Mouse (Mus musculus) neural tube, embryonic 15.5 days (tissue): ENCODE results near the gene Clptm1. TPM values are rescaled to one million over a fixed set of nuclear protein-coding genes. Genes with fewer than 3 reads are reported as not detected.
"Not testable (repeated sequence)": the region's sequence is repeated elsewhere in the genome, so short reads cannot be mapped to it uniquely, and the experiment has no call there.

ENCODE experiments used
- ATAC-seq: fragments of 200-750 bp; cut with Nextera tagmentation; 2 replicates; pipeline ENCODE4 v1.8.0; 2017; ENCODE audit warnings: mild to moderate bottlenecking, moderate TSS enrichment, moderate library complexity; ENCODE audit not compliant: low FRiP score
- H3K27ac ChIP-seq: fragments of 300-500 bp; sonication (generic); replicated peaks from 2 replicates; pipeline ENCODE4 v1.5.1; 2015; ENCODE audit warnings: mild to moderate bottlenecking, inconsistent platforms
- H3K27me3 ChIP-seq: fragments of 300-500 bp; sonication (generic); replicated peaks from 2 replicates; pipeline ENCODE4 v1.6.1; 2015; ENCODE audit warnings: inconsistent platforms
- H3K36me3 ChIP-seq: fragments of 300-500 bp; sonication (generic); 2 replicates; pipeline ENCODE4 v1.6.1; 2015; ENCODE audit warnings: inconsistent platforms
- H3K4me1 ChIP-seq: fragments of 300-500 bp; sonication (generic); 2 replicates; pipeline ENCODE4 v1.6.1; 2015; ENCODE audit warnings: inconsistent platforms
- H3K4me2 ChIP-seq: fragments of 300-500 bp; sonication (generic); 2 replicates; pipeline ENCODE4 v1.6.1; 2015; ENCODE audit warnings: inconsistent platforms, mild to moderate bottlenecking, moderate library complexity
- H3K4me3 ChIP-seq: fragments of 300-500 bp; sonication (generic); replicated peaks from 2 replicates; pipeline ENCODE4 v1.5.1; 2015; ENCODE audit warnings: mild to moderate bottlenecking, inconsistent platforms
- H3K9ac ChIP-seq: fragments of 300-500 bp; sonication (generic); replicated peaks from 2 replicates; pipeline ENCODE4 v1.6.1; 2015; ENCODE audit warnings: mild to moderate bottlenecking, inconsistent platforms
- H3K9me3 ChIP-seq: fragments of 300-500 bp; sonication (generic); replicated peaks from 2 replicates; pipeline ENCODE4 v1.6.1; 2016; ENCODE audit warnings: inconsistent platforms
- WGBS: fragments of 180-500 bp; shearing (Covaris S2); methylation state at CpG from one replicate; pipeline ENCODE4 v1.1.7; 2015; ENCODE audit warnings: mixed read lengths; 5-methylcytosine and 5-hydroxymethylcytosine counted together
- polyA plus RNA-seq: library from polyadenylated mRNA; unstranded; fragments of >200 nt; fragmentation: Nextera tagmentation; extraction: Ambion mirVana; gene quantifications from 2 replicates; pipeline ENCODE4 v1.2.1, GENCODE M21; 2015

Gene Clptm1
- polyA plus RNA-seq, 1 experiment from 2014 or later, result 140 TPM

DNA sequence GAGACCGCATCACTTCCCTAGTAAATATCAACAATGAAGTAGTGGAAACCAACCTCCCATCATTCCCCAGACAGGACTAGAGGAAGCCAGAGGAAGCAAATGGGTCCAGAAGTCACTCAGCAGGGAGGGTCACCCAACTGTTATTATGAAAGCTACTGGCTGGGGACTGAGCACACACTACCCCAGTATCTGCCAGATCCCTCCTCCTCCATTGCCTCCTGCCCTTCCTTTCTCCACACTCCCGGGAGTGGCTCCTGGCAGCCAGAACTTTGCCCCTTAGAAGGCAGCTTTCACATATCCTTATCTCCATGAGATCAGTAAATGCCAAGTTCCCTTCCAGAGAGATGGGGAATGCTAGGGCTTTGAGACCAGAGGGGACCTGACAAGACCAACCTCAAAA, 41.4 kb downstream of the Clptm1 start:
- 0 out of 2 replicates have a peak, but pooled peaks cover 14% of the 10 kb centered on the region for H3K27me3 ChIP-seq
- no peak overlapping the region for H3K9ac ChIP-seq
- H3K4me1 ChIP-seq, result peaks cover 12% of the 10 kb centered on the region
- no peak overlapping the region for H3K4me2 ChIP-seq
- H3K27ac ChIP-seq, result no peak overlapping the region
- H3K36me3 ChIP-seq, result no peaks in the 10 kb centered on the region
- H3K4me3 ChIP-seq, result no peak overlapping the region
- WGBS, result 79% methylated on average over 2 of the region's 2 CpGs
- ATAC-seq, result no peak
- no peaks in the 10 kb centered on the region for H3K9me3 ChIP-seq

DNA sequence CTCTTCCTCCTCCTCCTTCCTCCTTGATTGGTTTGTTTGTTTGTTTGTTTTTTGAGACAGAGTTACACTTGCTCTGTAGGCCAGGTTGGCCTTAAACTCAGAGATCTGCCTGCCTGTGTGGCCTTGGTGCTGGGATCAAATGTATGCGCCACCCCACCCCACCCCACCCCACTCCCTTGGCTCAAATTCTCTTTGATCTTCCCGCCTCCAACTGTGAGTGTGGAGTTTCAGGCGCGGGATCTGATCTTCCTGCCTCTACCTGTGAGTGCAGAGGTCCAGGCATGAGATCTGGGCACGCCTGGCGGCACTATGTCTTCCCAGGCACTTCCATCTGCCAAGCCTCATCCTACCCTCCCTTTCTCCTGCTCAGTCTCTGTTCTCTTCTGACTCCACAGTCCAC, 42.6 kb downstream of the Clptm1 start:
- H3K9me3 ChIP-seq, result no peaks in the 10 kb centered on the region
- no peaks in the 10 kb centered on the region for H3K36me3 ChIP-seq
- WGBS, result 37% methylated on average over 6 of the region's 6 CpGs
- H3K4me2 ChIP-seq, result no peak overlapping the region
- 0 out of 2 replicates have a peak, but pooled peaks cover 14% of the 10 kb centered on the region for H3K27me3 ChIP-seq
- peaks cover 7% of the 10 kb centered on the region for H3K4me1 ChIP-seq
- H3K27ac ChIP-seq, result no peak overlapping the region
- ATAC-seq, result no peak
- no peak overlapping the region for H3K9ac ChIP-seq
- H3K4me3 ChIP-seq, result no peak overlapping the region

DNA sequence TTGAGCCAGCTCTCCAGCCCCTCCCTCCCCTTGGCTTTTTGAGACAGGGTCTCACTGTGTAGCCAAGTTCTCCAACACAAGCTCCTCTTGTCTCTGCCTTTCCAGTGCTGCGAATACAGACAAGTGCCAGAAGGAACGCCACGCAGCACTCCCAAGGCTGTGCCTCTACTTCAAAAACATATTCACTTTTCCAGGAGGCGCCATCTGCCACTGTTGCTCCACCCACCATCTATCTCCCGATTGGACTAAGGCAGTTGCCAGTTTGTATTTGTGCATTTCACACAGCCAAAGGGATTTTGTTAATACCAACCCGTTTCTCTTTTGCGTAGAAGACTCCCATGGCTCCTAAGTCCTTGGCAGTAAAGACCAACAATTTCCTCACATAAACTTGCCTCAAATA, 44.0 kb downstream of the Clptm1 start:
- H3K27ac ChIP-seq, result no peak overlapping the region
- 0 out of 2 replicates have a peak, but pooled peaks cover 12% of the 10 kb centered on the region for H3K27me3 ChIP-seq
- no peak overlapping the region for H3K4me2 ChIP-seq
- no peak overlapping the region for H3K9ac ChIP-seq
- 85% methylated on average over 7 of the region's 7 CpGs for WGBS
- no peaks in the 10 kb centered on the region for H3K36me3 ChIP-seq
- H3K4me1 ChIP-seq, result peaks cover 7% of the 10 kb centered on the region
- no peak overlapping the region for H3K4me3 ChIP-seq
- no peaks in the 10 kb centered on the region for H3K9me3 ChIP-seq
- no peak for ATAC-seq

DNA sequence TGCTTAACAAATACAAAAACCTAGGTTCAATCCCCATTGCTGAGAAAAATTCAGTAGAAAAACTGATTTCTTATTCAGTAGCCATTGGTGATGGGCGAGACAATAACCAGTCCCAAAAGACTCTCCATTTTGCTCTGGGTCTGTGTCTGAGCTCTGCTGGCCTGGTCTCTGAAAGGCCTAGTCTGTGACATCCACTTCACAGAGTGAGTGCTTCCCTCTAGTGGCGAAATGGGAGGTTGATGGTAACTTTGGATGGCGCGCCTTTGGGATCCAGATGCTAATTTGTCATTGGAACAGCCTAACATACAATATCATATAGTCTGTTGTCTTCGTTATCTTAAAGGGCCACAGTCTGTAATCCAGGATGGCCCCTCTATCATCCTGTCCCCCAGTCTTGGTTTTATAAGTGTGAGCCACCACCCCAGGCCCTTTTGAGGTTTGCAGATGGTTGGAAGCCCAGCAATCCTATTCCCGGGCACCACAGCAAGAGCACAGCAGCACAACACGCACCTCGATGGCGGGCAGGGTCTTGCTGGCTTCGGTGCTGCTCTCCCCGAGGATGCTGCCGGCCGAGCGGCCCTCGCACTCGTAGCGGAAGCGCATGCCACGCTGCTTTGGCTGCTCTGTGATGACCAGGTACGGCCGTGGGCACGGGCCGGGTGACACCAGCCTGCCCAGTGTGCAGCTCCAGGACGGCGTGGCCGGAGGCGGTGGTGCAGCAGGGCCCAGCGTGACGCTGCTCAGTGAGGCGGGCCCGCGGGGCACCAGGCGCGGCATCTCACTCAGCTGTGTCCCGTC, 45.6 kb downstream of the Clptm1 start:
- H3K9me3 ChIP-seq, result no peaks in the 10 kb centered on the region
- H3K9ac ChIP-seq, result peak overlapping the region; percentile 56
- peak overlapping the region; percentile 28; the same call in 1 of the 2 replicates for H3K27ac ChIP-seq
- peak; percentile 82 for ATAC-seq
- H3K4me2 ChIP-seq, result peak overlapping the region; percentile 55
- 0 out of 2 replicates have a peak, but pooled peaks cover 12% of the 10 kb centered on the region for H3K27me3 ChIP-seq
- peaks cover 7% of the 10 kb centered on the region for H3K4me1 ChIP-seq
- H3K4me3 ChIP-seq, result peak overlapping the region; percentile 34
- WGBS, result 5% methylated on average over 35 of the region's 35 CpGs
- H3K36me3 ChIP-seq, result no peaks in the 10 kb centered on the region; the same call in 1 of the 2 replicates

DNA sequence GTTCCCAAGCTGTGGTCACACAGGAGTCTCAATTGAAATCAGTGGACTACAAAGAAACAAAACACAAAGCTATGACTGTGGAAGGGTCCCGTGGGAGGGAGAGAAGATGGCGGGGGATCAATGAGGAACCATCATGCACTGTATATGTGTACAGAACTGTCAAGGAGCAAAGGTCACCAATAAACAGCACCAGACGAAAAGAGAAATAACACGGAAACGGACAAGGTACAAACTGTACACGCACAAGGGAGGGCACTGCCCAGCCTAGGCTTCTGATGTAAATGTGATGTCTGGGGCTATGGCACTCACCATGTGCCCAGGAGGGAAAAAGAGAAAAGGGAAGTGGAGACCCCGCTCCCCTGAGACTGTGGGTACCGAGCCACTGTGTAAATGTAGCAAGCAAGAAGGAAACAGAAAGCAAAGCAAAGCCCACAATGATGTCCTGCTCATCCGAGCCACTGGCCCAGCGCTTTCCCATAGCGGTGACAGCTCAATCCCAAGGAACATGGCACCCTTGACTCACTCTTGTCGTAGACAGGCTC, 49.7 kb downstream of the Clptm1 start:
- Histone ChIP-seq H3K27me3 (no peaks in the 10 kb centered on the region), H3K27ac (no peak overlapping the region), H3K4me1 (peaks cover 7% of the 10 kb centered on the region), H3K9ac (no peak overlapping the region), H3K9me3 (no peaks in the 10 kb centered on the region), H3K4me3 (no peak overlapping the region), H3K4me2 (no peak overlapping the region), H3K36me3 (peaks cover 15% of the 10 kb centered on the region; the same call in 1 of the 2 replicates)
- 91% methylated on average over 12 of the region's 12 CpGs for WGBS
- no peak for ATAC-seq

DNA sequence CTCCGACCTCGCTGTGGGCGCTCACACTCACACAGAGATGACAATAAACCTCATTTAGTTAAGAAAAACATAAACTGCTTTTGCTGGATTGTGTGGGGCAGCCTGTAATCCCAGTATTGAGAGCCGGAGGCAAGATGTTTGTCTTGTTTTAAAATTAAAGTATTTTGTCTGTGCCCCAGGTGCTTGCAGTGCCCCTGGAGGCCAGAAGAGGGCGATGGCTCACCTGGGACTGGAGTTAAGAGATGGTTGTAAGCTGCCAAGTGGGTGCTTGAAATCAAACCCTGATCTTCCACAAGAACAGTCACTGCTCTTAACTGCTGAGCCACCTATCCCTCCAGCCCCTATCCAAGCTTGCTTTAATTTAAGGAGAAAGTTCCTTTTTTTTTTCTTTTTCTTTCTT, 53.9 kb downstream of the Clptm1 start:
- Histone ChIP-seq H3K27me3 (no peaks in the 10 kb centered on the region), H3K27ac (no peak overlapping the region), H3K36me3 (peaks cover 17% of the 10 kb centered on the region; the same call in 1 of the 2 replicates), H3K9ac (no peak overlapping the region), H3K4me1 (no peaks in the 10 kb centered on the region), H3K4me3 (no peak overlapping the region), H3K9me3 (no peaks in the 10 kb centered on the region), H3K4me2 (no peak overlapping the region)
- 79% methylated on average over 5 of the region's 5 CpGs for WGBS
- ATAC-seq, result no peak

DNA sequence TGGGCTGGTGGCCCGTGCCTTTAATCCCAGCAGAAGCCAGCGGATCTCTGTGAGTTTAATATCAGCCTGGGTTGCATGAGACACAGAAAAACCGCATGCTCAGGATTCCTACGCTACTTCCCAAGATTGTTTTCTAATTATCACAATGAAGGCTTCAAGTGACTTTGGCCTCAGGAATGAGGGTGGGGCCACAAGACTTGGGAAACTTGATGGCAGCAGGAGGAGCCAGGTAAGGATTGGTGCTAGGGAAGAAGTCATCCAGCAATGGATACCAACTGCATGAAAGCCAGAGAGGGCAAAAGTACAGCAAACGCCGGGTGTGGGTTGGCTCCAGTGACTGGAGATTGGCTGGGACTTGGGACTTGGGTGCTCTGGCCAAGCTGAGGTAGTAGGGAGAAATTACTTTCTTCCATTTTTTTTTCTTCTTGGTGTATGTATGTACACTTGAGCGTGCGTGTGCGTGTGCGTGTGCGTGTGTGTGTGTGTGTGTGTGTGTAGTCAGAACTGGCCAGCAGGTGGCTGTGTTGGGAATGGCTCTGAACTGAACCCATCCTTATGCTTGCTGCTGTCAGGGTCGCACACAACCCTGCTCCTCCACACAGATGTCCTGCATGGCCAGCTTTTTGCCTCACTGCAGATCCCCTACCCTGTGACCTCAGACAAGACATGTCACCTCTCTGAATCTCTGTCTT, 55.0 kb downstream of the Clptm1 start:
- 91% methylated on average over 12 of the region's 12 CpGs for WGBS
- no peak overlapping the region for H3K4me3 ChIP-seq
- no peak for ATAC-seq

DNA sequence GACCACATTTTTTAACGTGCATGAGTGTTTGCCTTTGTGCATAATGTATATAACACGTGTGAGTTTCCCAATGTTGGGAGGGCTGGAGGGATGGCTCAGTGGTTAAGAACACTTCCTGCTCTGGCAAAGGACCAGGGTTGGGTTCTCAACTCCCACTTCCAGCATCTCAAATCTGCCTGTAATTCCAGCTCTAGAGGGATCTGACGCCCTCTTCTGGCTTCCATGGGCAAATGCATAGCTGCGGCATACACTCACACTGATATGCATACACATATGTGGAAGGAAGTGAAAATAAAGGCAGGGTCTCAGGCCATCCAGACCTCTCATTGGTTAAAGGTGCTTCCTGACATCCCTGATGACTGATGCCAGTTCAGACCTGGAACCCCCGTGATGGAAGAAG, 57.5 kb downstream of the Clptm1 start:
- 87% methylated on average over 5 of the region's 5 CpGs for WGBS
- ATAC-seq, result no peak
- Histone ChIP-seq H3K36me3 (peaks cover 13% of the 10 kb centered on the region; the same call in 1 of the 2 replicates), H3K4me1 (peaks cover 16% of the 10 kb centered on the region), H3K9ac (no peak overlapping the region), H3K9me3 (no peaks in the 10 kb centered on the region), H3K4me3 (no peak overlapping the region), H3K27me3 (no peaks in the 10 kb centered on the region), H3K27ac (no peak overlapping the region), H3K4me2 (no peak overlapping the region)

More for the DNA sequence above, 55.0 kb downstream of the Clptm1 start:
- Histone ChIP-seq H3K9me3 (no peaks in the 10 kb centered on the region), H3K4me2 (no peak overlapping the region), H3K4me1 (no peaks in the 10 kb centered on the region), H3K9ac (no peak overlapping the region), H3K27ac (no peak overlapping the region), H3K27me3 (no peaks in the 10 kb centered on the region), H3K36me3 (peaks cover 17% of the 10 kb centered on the region; the same call in 1 of the 2 replicates)

DNA sequence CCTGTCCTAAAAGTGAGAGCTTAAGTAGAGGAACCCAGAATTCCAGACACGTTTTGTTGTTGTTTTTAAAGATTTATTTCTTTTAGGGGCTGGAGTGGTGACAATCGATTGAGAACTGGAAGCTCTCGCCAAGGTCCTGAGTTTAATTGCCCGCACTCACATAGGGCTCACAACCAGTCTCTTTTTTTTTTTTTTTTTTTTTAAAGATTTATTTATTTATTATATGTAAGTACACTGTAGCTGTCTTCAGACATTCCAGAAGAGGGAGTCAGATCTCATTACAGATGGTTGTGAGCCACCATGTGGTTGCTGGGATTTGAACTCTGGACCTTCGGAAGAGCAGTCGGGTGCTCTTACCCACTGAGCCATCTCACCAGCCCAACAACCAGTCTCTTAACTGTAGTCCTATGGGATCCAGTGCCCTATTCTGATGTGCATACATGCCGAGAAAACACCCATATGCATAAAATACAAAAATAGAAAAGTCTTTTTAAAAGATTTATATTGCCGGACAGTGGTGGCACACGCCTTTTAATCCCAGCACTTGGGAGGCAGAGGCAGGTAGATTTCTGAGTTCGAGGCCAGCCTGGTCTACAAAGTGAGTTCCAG, 60.1 kb downstream of the Clptm1 start:
- not testable (repeated sequence) for H3K9ac ChIP-seq, H3K9me3 ChIP-seq, ATAC-seq, H3K27me3 ChIP-seq
- Histone ChIP-seq H3K4me1 (peaks cover 38% of the 10 kb centered on the region), H3K27ac (peak overlapping the region; percentile 86), H3K36me3 (peaks cover 16% of the 10 kb centered on the region), H3K4me2 (peak overlapping the region; percentile 92), H3K4me3 (peak overlapping the region; percentile 100)
- WGBS, result 56% methylated on average over 10 of the region's 10 CpGs

DNA sequence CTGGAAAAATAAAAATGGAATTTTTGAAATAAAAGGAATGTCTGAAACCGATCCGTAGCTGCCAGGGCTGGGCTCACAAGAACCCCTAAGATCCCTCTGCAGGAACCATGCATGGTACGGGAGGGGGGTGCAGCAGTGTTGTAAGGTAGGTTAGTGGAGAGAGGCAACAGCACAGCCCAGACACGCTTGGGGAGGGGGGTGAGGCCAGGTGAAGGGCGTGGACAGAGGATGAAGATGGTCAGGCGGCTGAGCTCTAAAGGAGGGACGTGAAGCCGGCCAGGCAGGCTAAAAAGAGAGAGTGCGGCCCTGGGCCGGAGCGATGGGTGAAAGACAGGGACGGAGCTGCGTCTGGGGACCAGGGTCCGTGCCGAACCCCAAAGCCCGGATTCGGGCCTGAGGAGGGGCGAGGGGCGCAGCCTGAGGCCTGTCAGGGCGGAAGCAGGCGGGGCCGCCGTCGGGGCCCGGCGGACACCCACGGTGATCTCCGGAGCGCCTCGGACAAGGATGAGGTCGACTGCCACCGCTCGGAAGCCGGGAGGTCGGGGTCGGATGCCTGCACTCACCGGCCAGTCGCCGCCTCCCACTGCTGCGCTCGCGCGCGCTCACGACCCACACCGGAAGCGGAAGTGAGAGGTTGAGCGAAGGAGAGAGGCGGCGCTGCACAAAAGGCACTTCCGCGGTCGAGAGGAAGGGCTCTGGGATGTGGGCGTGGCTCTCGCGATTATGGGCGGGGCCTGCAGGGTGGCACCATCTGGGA, 60.8 kb downstream of the Clptm1 start, which contains the start of gene Clasrp:
Gene Clasrp, minus strand, starts transcription at position 638 of the 757 bp plus-strand sequence.
- Histone ChIP-seq H3K9me3 (no peaks in the 10 kb centered on the region), H3K27me3 (no peaks in the 10 kb centered on the region), H3K36me3 (peaks cover 22% of the 10 kb centered on the region), H3K9ac (peak within 1 kb of the TSS; percentile 99), H3K4me1 (peaks cover 45% of the 10 kb centered on the region), H3K27ac (peak within 1 kb of the TSS; percentile 86), H3K4me3 (peak within 1 kb of the TSS; percentile 100), H3K4me2 (peak within 1 kb of the TSS; percentile 92)
- ATAC-seq, result peak; percentile 94
- WGBS, result 1% methylated on average over 57 of the region's 57 CpGs

DNA sequence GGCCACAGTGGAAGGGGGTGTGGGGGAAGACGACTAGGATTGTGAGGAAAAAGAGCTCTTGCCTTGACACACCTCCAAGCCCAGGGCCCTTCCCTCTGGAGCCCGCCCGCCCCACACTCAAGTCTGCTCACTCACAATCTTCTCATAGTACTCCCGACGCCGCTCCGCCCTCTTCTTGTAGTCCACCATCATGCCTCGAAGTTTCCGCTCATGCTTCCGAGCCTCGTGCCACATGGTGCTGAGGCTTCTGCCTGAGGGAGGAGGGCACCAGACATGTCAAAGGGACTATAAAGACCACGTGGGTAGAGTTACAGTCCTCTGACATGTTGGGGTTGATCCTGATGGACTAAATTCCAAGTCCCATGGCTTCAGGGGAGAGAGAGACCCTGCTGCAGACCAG, 61.8 kb downstream of the Clptm1 start:
- no peaks in the 10 kb centered on the region for H3K27me3 ChIP-seq
- H3K4me2 ChIP-seq, result peak overlapping the region; percentile 92
- no peaks in the 10 kb centered on the region for H3K9me3 ChIP-seq
- peak overlapping the region; percentile 100 for H3K4me3 ChIP-seq
- H3K36me3 ChIP-seq, result peaks cover 31% of the 10 kb centered on the region
- peaks cover 48% of the 10 kb centered on the region for H3K4me1 ChIP-seq
- H3K27ac ChIP-seq, result no peak overlapping the region
- H3K9ac ChIP-seq, result peak overlapping the region; percentile 99
- ATAC-seq, result no peak
- WGBS, result 84% methylated on average over 12 of the region's 12 CpGs
